Mouse (Mus musculus) gastrocnemius, postnatal 14 days (tissue): Measurements from ENCODE around the gene Mcm8. TPM values are rescaled to one million over a fixed set of nuclear protein-coding genes. Genes with fewer than 3 reads are reported as not detected.

ENCODE experiments used
- DNase-seq: peaks from one replicate; pipeline ENCODE4 v3.0.0; 2021; ENCODE audit warnings: mixed read lengths
- intact Hi-C: fragments of 180-260 bp; cut with DNase I; formaldehyde crosslinking; loops from one replicate; pipeline ENCODE4 v1.15.1; 2025; ENCODE audit warnings: low total_unique reads
- total RNA-seq, 2 experiments: library from RNA; stranded (reverse); gene quantifications; 2 replicates each; pipeline ENCODE4 v1.2.3; 2021

Mcm8 gene
- total RNA-seq, 2 experiments from 2014 or later = 1.1 to 1.5 TPM

DNA sequence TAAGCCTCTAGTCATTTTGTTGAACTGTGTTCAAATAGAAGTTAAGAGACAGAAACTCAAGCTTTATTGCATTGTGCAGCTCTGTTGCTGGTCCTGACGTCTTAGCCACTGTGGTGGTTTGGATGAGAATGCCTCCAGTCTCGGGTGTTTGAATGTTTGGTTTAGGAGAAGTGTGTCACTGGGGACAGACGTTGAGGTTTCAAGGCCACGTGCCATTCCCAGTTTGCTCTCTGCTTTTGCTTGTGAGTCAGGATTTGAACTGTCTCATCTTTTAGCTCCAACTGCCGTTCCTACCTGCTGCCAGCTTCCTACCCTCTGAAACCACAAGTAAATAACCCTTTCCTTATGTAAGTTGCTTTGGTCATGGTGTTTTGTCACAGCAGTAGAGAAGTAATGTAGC lies 51.6 kb downstream of the Mcm8 start:
- DNase-seq = no peak
- intact Hi-C loops = no loop called here

DNA sequence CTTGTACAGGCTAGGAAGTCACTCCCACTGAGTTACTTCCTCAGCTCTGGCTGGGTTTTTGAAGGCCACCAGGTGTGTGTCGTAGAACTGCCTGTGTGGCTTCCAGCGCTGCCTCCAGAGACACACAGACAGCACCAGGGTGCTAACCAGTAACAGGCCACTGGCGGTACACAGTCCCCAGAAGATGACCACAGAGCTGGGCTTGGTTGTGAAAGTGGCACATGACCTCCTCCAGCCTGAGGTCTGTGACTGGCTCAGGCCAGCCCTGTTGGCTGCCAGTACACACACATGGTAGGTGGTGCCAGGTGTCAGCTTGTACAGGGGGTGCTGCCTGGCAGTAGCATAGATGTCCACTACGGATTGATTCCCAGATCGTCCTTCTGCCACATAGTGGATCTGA lies 53.7 kb downstream of the Mcm8 start:
- no peak for DNase-seq
- intact Hi-C loops = no loop called here

DNA sequence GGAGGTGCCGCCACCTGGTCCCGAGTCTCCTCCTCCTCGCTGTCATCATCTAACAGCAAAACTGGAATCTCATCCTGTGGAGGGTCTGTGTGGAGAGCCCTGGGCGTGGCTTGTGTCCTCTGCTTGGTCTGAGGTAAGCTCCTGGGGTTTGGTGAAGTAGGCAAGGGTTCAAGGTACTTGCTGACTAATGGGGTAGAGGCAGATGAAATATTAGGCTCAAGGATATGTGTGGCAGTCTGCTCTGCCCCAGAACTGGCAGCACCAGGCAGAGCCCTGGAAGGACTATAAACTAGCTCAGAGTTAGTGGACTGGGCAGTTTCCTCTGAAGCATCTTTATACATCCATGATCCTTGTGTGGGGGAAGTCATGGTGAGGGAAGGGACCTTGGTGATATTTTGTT lies 54.3 kb downstream of the Mcm8 start:
- DNase-seq = no peak
- intact Hi-C loops = no loop called here

DNA sequence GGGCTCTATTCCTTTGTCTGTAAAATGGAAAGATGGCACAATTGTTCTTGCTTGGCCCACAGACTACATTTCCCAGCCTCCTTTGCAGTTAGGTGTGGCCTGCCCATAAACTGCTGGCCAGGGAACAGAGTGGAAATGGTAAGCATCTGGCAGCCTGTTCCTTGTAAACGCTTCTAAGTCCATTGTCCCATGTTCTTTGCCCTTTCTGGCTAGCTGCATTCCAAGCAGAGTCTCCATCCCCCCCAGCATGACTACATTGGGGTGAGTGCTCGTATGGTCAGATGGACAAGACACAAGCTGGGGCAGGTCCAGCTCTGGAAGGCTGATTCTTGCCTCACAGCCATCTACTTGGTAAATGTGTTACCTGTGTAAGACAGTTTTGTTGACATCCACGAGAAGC lies 55.7 kb downstream of the Mcm8 start:
- DNase-seq = no peak
- intact Hi-C loops = no loop called here

DNA sequence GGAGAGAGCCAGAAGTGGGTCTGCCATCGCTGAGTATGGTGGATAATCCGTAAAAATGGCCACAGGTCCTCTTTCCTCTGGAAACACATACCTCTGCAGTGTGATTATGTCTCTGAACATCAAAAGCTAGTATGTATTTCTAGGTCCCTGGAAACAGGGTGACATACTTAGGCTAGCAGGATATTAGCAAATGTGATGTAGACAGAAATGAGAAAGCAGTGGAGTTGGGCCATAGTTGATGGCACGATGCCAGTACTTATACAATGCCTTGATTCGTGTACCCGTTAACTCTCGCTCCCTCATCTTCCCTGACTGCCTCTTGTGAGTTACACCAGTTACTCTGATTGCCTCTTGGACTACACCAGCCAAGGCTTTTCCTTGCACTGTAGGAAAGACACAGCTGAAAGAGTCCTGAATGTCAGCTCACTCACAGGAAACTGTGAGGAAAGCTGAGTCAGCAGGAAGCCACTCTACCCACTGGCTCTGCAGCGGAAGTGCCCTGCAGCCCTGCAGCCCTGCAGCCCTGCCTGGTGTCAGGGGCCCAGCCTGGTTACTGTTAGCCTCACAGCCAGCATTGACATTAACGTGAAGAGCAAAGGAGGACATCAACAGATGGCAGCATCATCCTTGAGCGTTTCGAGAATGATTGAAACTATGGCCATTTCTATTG lies 57.9 kb downstream of the Mcm8 start:
- intact Hi-C loops = no loop called here
- DNase-seq = no peak

DNA sequence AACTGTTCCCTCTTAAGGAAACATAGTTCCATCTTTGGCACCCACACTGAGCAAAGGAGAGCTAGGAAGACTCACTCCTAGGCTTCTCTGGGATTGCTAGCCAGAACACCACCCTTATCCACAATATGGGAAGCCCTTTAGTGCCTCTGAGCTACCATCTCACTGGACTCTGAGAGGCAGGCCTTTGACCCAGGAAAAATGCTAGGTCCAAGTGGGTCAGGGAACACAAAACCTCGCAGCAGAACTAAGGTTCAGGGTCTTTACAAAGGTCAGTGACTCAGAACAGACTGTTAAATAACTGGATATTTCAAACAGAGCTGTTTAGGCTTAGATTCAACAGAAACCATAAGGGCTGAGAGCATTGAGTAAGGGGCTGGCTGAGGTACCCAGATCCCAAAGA lies 61.0 kb downstream of the Mcm8 start:
- intact Hi-C loops = no loop called here
- DNase-seq = no peak

DNA sequence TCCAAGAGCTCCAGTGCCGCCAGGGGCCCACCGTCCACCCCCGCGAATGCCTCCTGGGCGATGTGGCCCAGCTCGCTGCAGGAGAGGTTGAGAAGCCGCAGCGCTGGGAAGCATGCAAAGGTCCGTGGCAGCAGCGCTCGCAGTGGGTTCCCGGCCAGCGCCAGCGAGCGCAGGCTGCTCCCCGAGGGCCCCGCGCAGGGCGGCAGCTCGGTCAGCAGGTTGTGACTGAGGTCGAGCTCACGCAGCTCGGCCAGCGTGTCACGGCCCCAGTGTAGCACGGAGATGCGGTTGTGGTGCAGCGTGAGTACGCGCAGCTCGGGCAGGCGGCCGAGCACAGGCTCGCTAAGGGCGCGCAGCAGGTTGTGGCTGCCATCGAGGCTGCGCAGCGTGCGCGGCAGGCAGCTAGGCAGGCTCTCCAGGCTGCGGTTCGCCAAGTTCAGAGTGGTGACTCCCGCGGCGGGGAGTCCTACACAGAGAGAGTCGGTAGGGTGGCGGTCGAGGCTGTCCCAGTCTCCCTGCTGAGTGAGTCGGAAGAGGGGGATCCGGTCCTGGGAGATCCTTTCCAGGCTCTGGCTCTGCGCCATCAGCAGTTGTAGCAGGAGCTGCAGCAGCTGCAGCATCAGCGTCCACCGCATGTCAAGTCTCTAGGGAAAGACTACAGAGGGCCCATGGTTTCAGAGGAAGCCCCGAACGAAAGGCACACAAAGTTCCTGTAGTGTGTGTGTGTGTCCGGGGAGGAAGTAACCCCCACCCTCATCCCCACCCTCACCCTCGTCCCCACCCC lies 63.5 kb downstream of the Mcm8 start:
- peak; percentile 46 for DNase-seq
- intact Hi-C loops = no loop called here

DNA sequence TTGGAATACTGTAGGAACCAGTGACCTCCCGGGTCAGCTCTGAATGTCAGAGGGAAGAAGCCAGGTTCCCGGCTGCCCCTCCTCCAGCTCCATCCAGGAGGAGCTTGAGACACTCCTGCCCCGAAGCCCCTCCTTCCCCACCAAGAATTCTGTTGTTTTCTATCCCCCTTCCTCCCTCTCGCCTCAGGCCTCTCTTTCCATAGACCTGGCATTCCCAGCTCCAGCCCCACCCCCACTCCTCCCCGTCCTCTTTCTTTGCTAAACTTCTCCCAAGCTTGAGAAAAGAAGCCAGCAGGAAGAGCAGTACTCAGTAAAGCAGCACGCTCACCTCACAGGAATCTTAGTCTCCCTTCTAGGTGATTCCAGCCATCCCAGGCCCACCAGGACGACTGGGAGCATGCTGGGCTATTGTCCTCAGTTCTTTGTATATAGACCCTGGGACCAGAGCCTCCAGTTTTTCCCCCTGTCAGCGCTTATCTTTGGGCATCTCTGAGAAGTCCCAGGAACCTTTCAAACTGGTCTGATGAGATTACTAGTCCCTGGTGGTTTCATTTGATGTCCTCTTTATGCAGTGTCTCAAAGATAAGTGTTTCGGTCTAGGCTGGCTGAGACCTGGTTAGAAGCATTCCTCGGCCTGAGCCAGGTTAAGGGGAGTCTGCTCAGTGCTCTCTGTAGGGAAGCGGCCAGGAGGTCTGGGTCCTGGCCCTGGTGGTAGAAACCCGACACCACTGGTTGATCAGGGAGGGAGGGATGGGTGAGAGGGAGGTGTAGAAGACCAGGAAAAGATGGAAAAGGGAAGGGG lies 65.1 kb downstream of the Mcm8 start, which contains the start of gene Lrrn4:
Gene Lrrn4 (minus strand): TSS at position 48 of the 802 bp plus-strand sequence.
- intact Hi-C loops = no loop called here
- DNase-seq = no peak

DNA sequence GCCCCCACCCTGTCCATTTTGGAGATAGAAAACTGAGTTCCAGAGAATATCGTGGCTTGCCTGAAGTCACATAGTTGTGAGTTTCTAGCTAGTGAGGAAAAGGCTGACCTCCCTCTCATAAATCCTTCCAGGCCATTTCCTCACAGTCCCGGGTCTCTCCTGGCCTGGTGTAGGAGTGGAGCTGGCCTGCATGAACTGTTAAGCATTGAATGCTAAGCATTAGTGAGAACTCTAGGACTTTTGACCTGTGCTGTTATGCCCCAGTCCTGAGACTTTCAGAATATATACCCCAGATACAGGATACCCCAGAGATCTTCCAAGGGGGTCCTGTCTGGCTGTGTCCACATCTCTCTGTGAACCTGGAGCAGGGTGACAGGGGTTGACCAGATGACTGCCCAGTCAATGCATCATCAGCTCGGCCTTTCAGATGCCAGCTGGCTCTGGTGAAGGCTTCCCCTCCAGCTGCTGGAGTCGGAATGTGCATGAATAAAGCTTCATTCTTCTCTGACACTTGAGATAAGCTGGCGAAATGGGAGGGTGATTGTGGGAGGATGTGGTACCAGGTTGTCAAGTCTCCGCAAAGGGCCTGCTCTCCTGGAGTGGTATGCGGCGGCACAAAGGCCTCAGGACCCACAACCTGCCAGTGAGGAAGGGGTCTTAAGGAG lies 68.5 kb downstream of the Mcm8 start:
- intact Hi-C loops = no loop called here
- DNase-seq = no peak

DNA sequence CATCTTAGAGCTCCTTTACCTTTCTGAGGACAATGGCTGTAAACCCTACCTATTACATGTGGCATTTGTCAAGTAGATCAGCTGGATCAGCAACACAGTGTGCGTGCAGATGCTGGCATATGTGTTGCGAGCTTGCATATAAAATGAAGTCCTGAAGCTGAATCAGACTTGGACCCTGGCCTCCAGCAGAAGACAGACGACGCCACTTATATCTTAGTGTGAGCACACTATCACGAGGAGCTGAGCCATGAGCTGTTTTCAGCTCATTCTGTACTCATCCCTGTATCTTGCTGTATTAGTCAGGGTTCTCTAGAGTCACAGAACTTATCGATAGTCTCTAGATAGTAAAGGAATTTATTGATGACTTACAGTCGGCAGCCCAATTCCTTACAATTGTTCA lies 69.4 kb downstream of the Mcm8 start:
- intact Hi-C loops = no loop called here
- no peak for DNase-seq

Other genes with a start within 250 kb of the Mcm8 start
- gene Gpcpd1, start 228.4 kb upstream of the Mcm8 start, total RNA-seq = 10 to 100 TPM; 68.7 to 92.7 TPM
- gene Shld1, start 129.2 kb upstream of the Mcm8 start, total RNA-seq = 1 to 10 TPM; 3.1 to 3.2 TPM
- under 1 TPM; 0.18 to 0.21 TPM for gene Chgb, start 34.9 kb upstream of the Mcm8 start, total RNA-seq
- 1 to 10 TPM; 6.2 to 7.5 TPM for gene Trmt6, start 86 bp upstream of the Mcm8 start, total RNA-seq
- 10 to 100 TPM; 14.2 to 15.8 TPM for gene Crls1, start 30.5 kb downstream of the Mcm8 start, total RNA-seq
- gene Lrrn4, start 64.8 kb downstream of the Mcm8 start, total RNA-seq = not detected
- gene Fermt1, start 129.8 kb downstream of the Mcm8 start, total RNA-seq = not detected